Mouse (Mus musculus) granulocyte monocyte progenitor cell, adult 5-6 weeks (primary cell): ENCODE measurements around the gene Arpc1a. TPM values are rescaled to one million over a fixed set of nuclear protein-coding genes. Genes with fewer than 3 reads are reported as not detected.
A peak's percentile ranks its signal among the peaks of the same experiment; 100 is the strongest.
"Not testable (repeated sequence)": the region's sequence is repeated elsewhere in the genome, so short reads cannot be mapped to it uniquely, and the experiment has no call there.

Experiments used
- ATAC-seq: replicated peaks from 2 replicates; pipeline ENCODE4 v1.8.0; 2016; ENCODE audit warnings: mild to moderate bottlenecking, moderate TSS enrichment, inconsistent platforms; ENCODE audit not compliant: poor library complexity, severe bottlenecking
- total RNA-seq, 2 experiments: library from RNA; stranded (forward) in 1 of 2; stranded (reverse) in 1 of 2; fragments of 200-712, 200-1000 nt in 1 of 2; fragments of >200 nt in 1 of 2; fragmentation: Nextera tagmentation in 1 of 2; gene quantifications; 2 replicates each; pipeline ENCODE4 v1.2.3; 2014 to 2017

The Arpc1a gene
- total RNA-seq, 2 experiments from 2014 or later = 48.1 to 76.8 TPM

- peak; percentile 36; the same call in 1 of the 2 replicates for ATAC-seq
Measured at GRCm38 (mm10) chr5:145130995-145131394, 47.4 kb downstream of the Arpc1a start.

- not testable (repeated sequence) for ATAC-seq
Measured at GRCm38 (mm10) chr5:145133275-145133674, 49.6 kb downstream of the Arpc1a start.

GRCm38 (mm10) chr5:145138836-145139235 is 55.2 kb downstream of the Arpc1a start:
- ATAC-seq = no peak

GRCm38 (mm10) chr5:145139571-145140519 is 56.2 kb downstream of the Arpc1a start, which contains the start of the genes Pdap1 and Bud31:
Gene Pdap1, minus strand, starts transcription at chr5:145140238.
Gene Bud31, plus strand, starts transcription at chr5:145140362.
- ATAC-seq = peak; percentile 90

GRCm38 (mm10) chr5:145140611-145141010 is 57.0 kb downstream of the Arpc1a start:
- ATAC-seq = 0 out of 2 replicates have a peak, but pooled peaks have one; percentile 5

GRCm38 (mm10) chr5:145147748-145148147 is 64.1 kb downstream of the Arpc1a start:
- ATAC-seq = no peak

- no peak for ATAC-seq
Measured at GRCm38 (mm10) chr5:145149294-145149693, 65.7 kb downstream of the Arpc1a start.

- ATAC-seq = no peak
Measured at GRCm38 (mm10) chr5:145152690-145153089, 69.1 kb downstream of the Arpc1a start.

Other genes with a start within 250 kb of the Arpc1a start
- 2.0 and 5.9 TPM in 2 replicates for gene Smurf1, start 118.0 kb upstream of the Arpc1a start, total RNA-seq (2014; fragmentation: Nextera tagmentation)
- gene Smurf1, start 118.0 kb upstream of the Arpc1a start, total RNA-seq (2017) = 3.4 and 4.6 TPM in 2 replicates
- gene Gm4871, start 51.1 kb upstream of the Arpc1a start, total RNA-seq (2014; fragmentation: Nextera tagmentation) = not detected in 2 replicates
- not detected in 2 replicates for gene Gm4871, start 51.1 kb upstream of the Arpc1a start, total RNA-seq (2017)
- gene 1700018F24Rik, start 40.8 kb upstream of the Arpc1a start, total RNA-seq (2014; fragmentation: Nextera tagmentation) = not detected in 2 replicates
- not detected in 2 replicates for gene 1700018F24Rik, start 40.8 kb upstream of the Arpc1a start, total RNA-seq (2017)
- gene Kpna7, start 200 bp downstream of the Arpc1a start, total RNA-seq (2014; fragmentation: Nextera tagmentation) = not detected in 2 replicates
- gene Kpna7, start 200 bp downstream of the Arpc1a start, total RNA-seq (2017) = not detected in 2 replicates
- 404 and 492 TPM in 2 replicates for gene Arpc1b, start 30.4 kb downstream of the Arpc1a start, total RNA-seq (2014; fragmentation: Nextera tagmentation)
- 197 and 242 TPM in 2 replicates for gene Arpc1b, start 30.4 kb downstream of the Arpc1a start, total RNA-seq (2017)
- gene Pdap1, start 56.4 kb downstream of the Arpc1a start, total RNA-seq (2014; fragmentation: Nextera tagmentation) = 59.3 and 90.3 TPM in 2 replicates
- gene Pdap1, start 56.4 kb downstream of the Arpc1a start, total RNA-seq (2017) = 92.6 and 159 TPM in 2 replicates
- 108 and 163 TPM in 2 replicates for gene Bud31, start 56.5 kb downstream of the Arpc1a start, total RNA-seq (2014; fragmentation: Nextera tagmentation)
- gene Bud31, start 56.5 kb downstream of the Arpc1a start, total RNA-seq (2017) = 194 and 205 TPM in 2 replicates
- gene Ptcd1, start 83.3 kb downstream of the Arpc1a start, total RNA-seq (2014; fragmentation: Nextera tagmentation) = 9.3 and 10.5 TPM in 2 replicates
- gene Ptcd1, start 83.3 kb downstream of the Arpc1a start, total RNA-seq (2017) = 12.8 and 14.7 TPM in 2 replicates
- 42.2 and 45.3 TPM in 2 replicates for gene Cpsf4, start 83.4 kb downstream of the Arpc1a start, total RNA-seq (2014; fragmentation: Nextera tagmentation)
- 47.9 and 51.3 TPM in 2 replicates for gene Cpsf4, start 83.4 kb downstream of the Arpc1a start, total RNA-seq (2017)
- gene Atp5j2, start 108.2 kb downstream of the Arpc1a start, total RNA-seq (2014; fragmentation: Nextera tagmentation) = 372 and 531 TPM in 2 replicates
- 127 and 170 TPM in 2 replicates for gene Atp5j2, start 108.2 kb downstream of the Arpc1a start, total RNA-seq (2017)
- gene Zkscan14, start 118.0 kb downstream of the Arpc1a start, total RNA-seq (2014; fragmentation: Nextera tagmentation) = 1.6 and 6.2 TPM in 2 replicates
- gene Zkscan14, start 118.0 kb downstream of the Arpc1a start, total RNA-seq (2017) = 20.8 and 21.1 TPM in 2 replicates
- 6.8 and 8.5 TPM in 2 replicates for gene Zkscan5, start 120.7 kb downstream of the Arpc1a start, total RNA-seq (2014; fragmentation: Nextera tagmentation)
- 7.9 and 10.1 TPM in 2 replicates for gene Zkscan5, start 120.7 kb downstream of the Arpc1a start, total RNA-seq (2017)
- 28.2 and 34.0 TPM in 2 replicates for gene Zfp655, start 147.9 kb downstream of the Arpc1a start, total RNA-seq (2014; fragmentation: Nextera tagmentation)
- 33.5 and 37.3 TPM in 2 replicates for gene Zfp655, start 147.9 kb downstream of the Arpc1a start, total RNA-seq (2017)
- gene Zscan25, start 196.7 kb downstream of the Arpc1a start, total RNA-seq (2014; fragmentation: Nextera tagmentation) = 12.1 and 13.2 TPM in 2 replicates
- gene Zscan25, start 196.7 kb downstream of the Arpc1a start, total RNA-seq (2017) = 4.1 and 10.4 TPM in 2 replicates